Mouse (Mus musculus): ENCODE data around the gene Atp6ap1. TPM values are rescaled to one million over a fixed set of nuclear protein-coding genes. Genes with fewer than 3 reads are reported as not detected.

Gene Atp6ap1
- polyA plus RNA-seq (2015; fragmentation: Nextera tagmentation; extraction: Ambion mirVana) = 106 and 107 TPM in 2 replicates

DNA sequence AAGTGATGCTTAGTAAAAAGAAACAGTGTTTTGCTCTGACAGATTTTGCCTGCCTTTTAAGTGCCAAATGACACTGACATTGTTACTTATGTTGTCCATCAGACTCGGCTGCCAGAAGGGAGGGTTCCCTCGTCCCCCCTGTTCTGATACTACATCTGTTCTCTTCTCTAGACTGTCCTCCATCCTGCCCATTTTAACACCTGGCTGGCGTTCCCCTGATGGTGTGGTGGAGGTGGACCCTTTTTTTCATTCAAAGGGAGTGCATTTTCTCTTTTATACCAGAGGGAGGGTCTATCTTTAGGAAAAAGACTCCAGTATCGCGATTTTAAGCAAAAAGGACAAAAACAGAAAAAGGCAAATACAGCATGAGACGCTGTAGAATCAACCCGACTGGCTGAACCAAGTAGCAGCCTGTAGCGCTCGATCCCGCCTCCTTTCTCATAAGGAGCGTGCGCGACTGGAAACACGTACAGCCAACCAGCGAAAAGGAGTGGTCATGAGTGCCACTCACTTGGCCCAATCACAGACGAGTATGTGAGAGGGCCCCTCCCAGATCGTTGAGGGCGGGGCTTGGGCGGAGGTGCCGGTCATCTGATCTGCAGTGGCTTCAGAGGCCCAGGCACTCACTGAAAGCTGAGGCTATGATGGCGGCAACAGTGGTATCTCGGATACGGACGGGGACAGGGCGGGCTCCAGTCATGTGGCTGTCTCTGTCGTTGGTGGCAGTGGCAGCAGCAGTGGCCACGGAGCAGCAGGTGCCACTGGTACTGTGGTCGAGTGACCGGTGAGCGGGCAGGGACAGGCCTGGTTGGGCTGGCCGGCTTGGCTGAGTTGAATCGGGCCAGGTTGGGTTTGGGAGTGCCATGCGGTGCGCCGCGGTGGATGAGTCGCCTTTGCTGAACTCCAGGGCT, at the start of gene Atp6ap1:
Gene Atp6ap1, plus strand, starts transcription at position 560 of the 911 bp plus-strand sequence.
- WGBS = 11% methylated on average over 28 of the region's 37 CpGs

DNA sequence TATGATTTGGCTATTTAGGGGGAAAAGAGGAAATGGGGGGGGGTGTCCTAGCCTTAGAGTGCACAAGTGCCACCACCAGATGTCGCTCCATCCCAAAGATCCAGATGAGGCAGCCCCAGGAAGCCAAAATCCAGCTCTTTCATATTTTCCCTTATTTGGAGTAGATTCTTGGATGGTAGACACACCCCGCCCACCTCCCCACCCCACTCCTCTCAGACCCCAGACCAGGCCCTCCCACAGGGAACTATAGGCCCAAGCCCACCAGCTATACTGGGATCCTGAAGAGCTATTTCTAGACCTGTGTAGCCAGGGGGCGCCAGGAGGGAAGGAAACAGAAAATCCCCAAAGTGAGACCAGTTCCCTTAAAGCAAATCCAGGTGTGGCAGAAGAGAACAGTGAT, 48.2 kb upstream of the Atp6ap1 start:
- 6% methylated on average over 3 of the region's 3 CpGs for WGBS
- TF ChIP-seq EP300 (optimal IDR thresholded peaks at IDR 0.05) = no peak
- peak; percentile 74 for TF ChIP-seq CTCF (IDR thresholded peaks at IDR 0.05; ENCODE audit: low read depth)
- ATAC-seq (ENCODE audit: low FRiP score, low TSS enrichment) = peak; percentile 24; the same call in 1 of the 2 replicates

More for the DNA sequence above, at the start of gene Atp6ap1:
- peak within 1 kb of the TSS; percentile 73 for H3K27ac ChIP-seq (replicated peaks)
- TF ChIP-seq CTCF (IDR thresholded peaks at IDR 0.05; ENCODE audit: low read depth) (no peak), EP300 (optimal IDR thresholded peaks at IDR 0.05) (no peak)
- ATAC-seq (ENCODE audit: low FRiP score, low TSS enrichment) (peak; percentile 98), DNase-seq (ENCODE audit: low spot score) (peak; percentile 94)
- H3K4me2 ChIP-seq (replicated peaks; ENCODE audit: low read depth) = peak within 1 kb of the TSS; percentile 55
- H3K9ac ChIP-seq (ENCODE audit: low read length) = peak within 1 kb of the TSS; percentile 77
- H3K36me3 ChIP-seq (ENCODE audit: control insufficient read depth, insufficient read depth, low read length) = no peaks in the 10 kb centered on the region
- no peaks in the 10 kb centered on the region for H3K9me3 ChIP-seq (ENCODE audit: control insufficient read depth, low read length)
- peak within 1 kb of the TSS; percentile 56 for H3K4me3 ChIP-seq (ENCODE audit: low read depth, low read length)
- H3K4me1 ChIP-seq (replicated peaks; ENCODE audit: control insufficient read depth, insufficient read depth) = no peaks in the 10 kb centered on the region
- no peaks in the 10 kb centered on the region for H3K27me3 ChIP-seq (ENCODE audit: control insufficient read depth, insufficient read depth, low read length)

DNA sequence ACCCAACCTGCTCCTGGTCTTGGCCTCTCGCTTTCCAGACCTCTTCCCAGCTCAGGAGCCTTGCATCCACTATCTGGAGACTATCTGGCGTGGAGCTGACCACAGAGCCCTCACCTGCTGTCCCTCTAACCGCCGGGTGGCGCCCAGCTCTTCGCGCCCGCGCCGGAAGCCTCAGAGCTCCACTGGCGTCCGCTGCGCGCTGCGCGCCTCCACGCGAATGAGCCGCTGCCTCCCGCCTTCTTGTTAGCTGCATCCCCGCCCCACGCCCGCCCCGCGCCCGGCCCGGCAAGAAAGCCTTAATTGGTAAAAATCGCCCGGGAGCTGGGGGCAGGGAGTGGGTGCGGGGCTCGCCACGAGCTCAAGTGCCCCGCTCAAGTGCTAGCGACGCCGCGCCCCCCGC, 47.3 kb upstream of the Atp6ap1 start, which contains the start of gene Flna:
Gene Flna, minus strand, starts transcription at position 206 of the 400 bp plus-strand sequence.
- TF ChIP-seq EP300 (optimal IDR thresholded peaks at IDR 0.05) (no peak), CTCF (IDR thresholded peaks at IDR 0.05; ENCODE audit: low read depth) (peak; percentile 63)
- 28% methylated on average over 26 of the region's 38 CpGs for WGBS
- peak; percentile 8; the same call in 1 of the 2 replicates for ATAC-seq (ENCODE audit: low FRiP score, low TSS enrichment)
- peak; percentile 71 for DNase-seq (ENCODE audit: low spot score)
- Histone ChIP-seq H3K4me2 (replicated peaks; ENCODE audit: low read depth) (peak within 1 kb of the TSS; percentile 59), H3K9me3 (ENCODE audit: control insufficient read depth, low read length) (no peaks in the 10 kb centered on the region), H3K9ac (ENCODE audit: low read length) (peak within 1 kb of the TSS; percentile 67), H3K4me3 (ENCODE audit: low read depth, low read length) (peak within 1 kb of the TSS; percentile 44), H3K4me1 (replicated peaks; ENCODE audit: control insufficient read depth, insufficient read depth) (no peaks in the 10 kb centered on the region), H3K27me3 (ENCODE audit: control insufficient read depth, insufficient read depth, low read length) (no peaks in the 10 kb centered on the region), H3K27ac (replicated peaks) (peak within 1 kb of the TSS; percentile 93), H3K36me3 (ENCODE audit: control insufficient read depth, insufficient read depth, low read length) (no peaks in the 10 kb centered on the region)

More for the DNA sequence above, 48.2 kb upstream of the Atp6ap1 start:
- peak overlapping the region; percentile 93 for H3K27ac ChIP-seq (replicated peaks)
- no peaks in the 10 kb centered on the region for H3K9me3 ChIP-seq (ENCODE audit: control insufficient read depth, low read length)
- H3K9ac ChIP-seq (ENCODE audit: low read length) = peak overlapping the region; percentile 67
- no peaks in the 10 kb centered on the region for H3K36me3 ChIP-seq (ENCODE audit: control insufficient read depth, insufficient read depth, low read length)
- peak; percentile 68 for DNase-seq (ENCODE audit: low spot score)
- no peaks in the 10 kb centered on the region for H3K27me3 ChIP-seq (ENCODE audit: control insufficient read depth, insufficient read depth, low read length)
- peak overlapping the region; percentile 44 for H3K4me3 ChIP-seq (ENCODE audit: low read depth, low read length)
- H3K4me1 ChIP-seq (replicated peaks; ENCODE audit: control insufficient read depth, insufficient read depth) = no peaks in the 10 kb centered on the region
- H3K4me2 ChIP-seq (replicated peaks; ENCODE audit: low read depth) = peak overlapping the region; percentile 59

DNA sequence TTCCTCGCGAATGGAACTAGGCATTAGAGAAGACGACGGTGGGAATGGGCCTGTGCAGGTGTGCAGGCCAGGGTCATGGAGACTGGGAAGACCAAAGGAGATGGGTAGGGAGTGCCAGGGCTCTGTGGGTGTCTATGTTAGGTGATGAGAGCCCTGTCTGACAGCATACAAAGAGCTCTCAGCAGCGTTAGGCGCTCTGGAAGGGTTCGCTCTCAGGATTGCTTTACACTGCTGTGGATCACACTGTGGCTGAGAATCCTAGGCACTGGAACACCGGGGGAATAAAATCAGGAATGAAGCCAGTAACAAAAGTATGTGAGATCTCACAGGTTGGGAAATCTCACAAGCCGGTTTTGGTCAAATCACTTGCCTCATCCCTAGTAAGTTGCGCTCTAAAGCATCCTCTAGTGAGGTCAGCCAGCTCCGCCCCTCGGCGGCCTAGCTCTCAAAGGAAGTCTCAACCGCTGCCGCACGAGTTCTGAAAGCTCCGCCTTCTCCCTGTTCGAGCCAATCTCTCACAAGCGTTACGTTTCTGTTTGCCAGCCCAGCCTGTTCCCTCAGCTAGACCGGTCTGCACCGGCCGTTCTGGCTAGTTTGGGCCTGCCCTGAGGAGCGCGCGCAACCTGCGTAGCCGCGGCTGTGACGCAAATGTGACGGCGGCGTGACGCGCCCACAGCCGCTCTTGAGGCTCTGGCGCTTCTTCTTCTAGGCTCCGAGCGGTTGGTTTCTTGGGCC, 42.6 kb upstream of the Atp6ap1 start, which contains the start of gene Emd:
Gene Emd, plus strand, starts transcription at position 535 of the 735 bp plus-strand sequence.
- Histone ChIP-seq H3K4me3 (ENCODE audit: low read depth, low read length) (peak within 1 kb of the TSS; percentile 50), H3K9me3 (ENCODE audit: control insufficient read depth, low read length) (no peaks in the 10 kb centered on the region), H3K36me3 (ENCODE audit: control insufficient read depth, insufficient read depth, low read length) (no peaks in the 10 kb centered on the region), H3K4me1 (replicated peaks; ENCODE audit: control insufficient read depth, insufficient read depth) (no peaks in the 10 kb centered on the region), H3K27ac (replicated peaks) (peak within 1 kb of the TSS; percentile 90), H3K27me3 (ENCODE audit: control insufficient read depth, insufficient read depth, low read length) (no peaks in the 10 kb centered on the region), H3K9ac (ENCODE audit: low read length) (peak within 1 kb of the TSS; percentile 76), H3K4me2 (replicated peaks; ENCODE audit: low read depth) (peak within 1 kb of the TSS; percentile 65)
- WGBS = 30% methylated on average over 39 of the region's 39 CpGs
- no peak for TF ChIP-seq CTCF (IDR thresholded peaks at IDR 0.05; ENCODE audit: low read depth)
- DNase-seq (ENCODE audit: low spot score) (peak; percentile 91), ATAC-seq (ENCODE audit: low FRiP score, low TSS enrichment) (peak; percentile 98)

DNA sequence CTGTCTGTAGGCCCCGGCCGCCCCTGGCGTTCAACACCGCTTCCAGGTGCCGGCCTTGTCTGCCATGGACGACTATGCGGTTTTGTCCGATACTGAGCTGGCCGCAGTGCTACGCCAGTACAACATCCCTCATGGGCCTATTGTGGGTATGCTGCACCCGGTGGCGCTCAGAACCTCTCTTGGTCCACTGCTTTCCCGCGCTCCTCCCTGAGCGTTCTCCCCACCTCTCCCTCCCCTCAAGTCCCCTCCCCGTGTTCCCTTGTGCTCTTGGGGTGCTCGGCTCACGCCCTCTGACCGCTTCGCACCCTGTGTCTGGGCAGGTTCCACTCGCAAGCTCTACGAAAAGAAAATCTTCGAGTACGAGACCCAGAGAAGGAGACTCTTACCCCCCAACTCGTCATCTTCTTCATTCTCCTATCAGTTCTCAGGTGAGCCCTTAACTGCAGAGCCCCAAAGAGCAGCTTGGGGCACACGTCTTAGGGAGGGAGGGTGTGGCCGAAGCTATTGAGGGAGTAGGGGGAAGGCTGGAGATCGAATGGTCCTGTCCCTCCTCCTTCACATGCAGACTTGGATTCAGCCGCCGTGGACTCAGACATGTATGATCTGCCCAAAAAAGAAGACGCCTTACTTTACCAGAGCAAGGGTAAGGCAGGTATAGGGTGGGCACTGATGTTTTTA, 41.9 kb upstream of the Atp6ap1 start:
- 24% methylated on average over 27 of the region's 31 CpGs for WGBS

More for the DNA sequence above, 41.9 kb upstream of the Atp6ap1 start:
- H3K27me3 ChIP-seq (ENCODE audit: control insufficient read depth, insufficient read depth, low read length) = no peaks in the 10 kb centered on the region
- peak; percentile 58 for ATAC-seq (ENCODE audit: low FRiP score, low TSS enrichment)
- no peak for DNase-seq (ENCODE audit: low spot score)
- H3K9me3 ChIP-seq (ENCODE audit: control insufficient read depth, low read length) = no peaks in the 10 kb centered on the region
- H3K4me2 ChIP-seq (replicated peaks; ENCODE audit: low read depth) = peak overlapping the region; percentile 65
- H3K4me1 ChIP-seq (replicated peaks; ENCODE audit: control insufficient read depth, insufficient read depth) = no peaks in the 10 kb centered on the region
- peak overlapping the region; percentile 50 for H3K4me3 ChIP-seq (ENCODE audit: low read depth, low read length)
- H3K36me3 ChIP-seq (ENCODE audit: control insufficient read depth, insufficient read depth, low read length) = no peaks in the 10 kb centered on the region
- peak overlapping the region; percentile 90 for H3K27ac ChIP-seq (replicated peaks)
- H3K9ac ChIP-seq (ENCODE audit: low read length) = peak overlapping the region; percentile 76
- TF ChIP-seq EP300 (optimal IDR thresholded peaks at IDR 0.05) (no peak), CTCF (IDR thresholded peaks at IDR 0.05; ENCODE audit: low read depth) (peak; percentile 10; the same call in 1 of the 2 replicates)
